Mouse (Mus musculus) liver, postnatal 0 days (tissue): ENCODE results near the gene Ccn6. TPM values are rescaled to one million over a fixed set of nuclear protein-coding genes. Genes with fewer than 3 reads are reported as not detected.

Experiments
- ATAC-seq: fragments of 200-750 bp; cut with Nextera tagmentation; 2 replicates; pipeline ENCODE4 v1.8.0; 2017; ENCODE audit warnings: mild to moderate bottlenecking, moderate library complexity
- DNase-seq: peaks from one replicate; pipeline ENCODE4 v3.0.0-alpha.2; 2016
- H3K27ac ChIP-seq: fragments of 300-500 bp; sonication (generic); 2 replicates; pipeline ENCODE4 v1.5.1; 2014; ENCODE audit warnings: antibody characterized with exemption, moderate library complexity, mild to moderate bottlenecking, low read depth
- H3K27me3 ChIP-seq: fragments of 300-500 bp; sonication (generic); 2 replicates; pipeline ENCODE4 v1.6.1; 2014; ENCODE audit warnings: low read length, control low read depth, mixed read lengths; ENCODE audit not compliant: insufficient read depth
- H3K36me3 ChIP-seq: fragments of 300-500 bp; sonication (generic); replicated peaks from 2 replicates; pipeline ENCODE4 v1.6.1; 2014; ENCODE audit warnings: mild to moderate bottlenecking, control low read depth, low read length, moderate library complexity, mixed read lengths; ENCODE audit not compliant: insufficient read depth
- H3K4me1 ChIP-seq: fragments of 300-500 bp; sonication (generic); 2 replicates; pipeline ENCODE4 v1.6.1; 2014; ENCODE audit warnings: antibody characterized with exemption, mild to moderate bottlenecking, control low read depth; ENCODE audit not compliant: insufficient read depth
- H3K4me2 ChIP-seq: fragments of 300-500 bp; sonication (generic); 2 replicates; pipeline ENCODE4 v1.6.1; 2014; ENCODE audit warnings: low read depth, mild to moderate bottlenecking, low read length, moderate library complexity, mixed read lengths
- H3K4me3 ChIP-seq: fragments of 300-500 bp; sonication (generic); 2 replicates; pipeline ENCODE4 v1.5.1; 2014; ENCODE audit warnings: low read depth, low read length
- H3K9ac ChIP-seq: fragments of 300-500 bp; sonication (generic); replicated peaks from 2 replicates; pipeline ENCODE4 v1.6.1; 2014; ENCODE audit warnings: mild to moderate bottlenecking, moderate library complexity
- H3K9me3 ChIP-seq: fragments of 300-500 bp; sonication (generic); 2 replicates; pipeline ENCODE4 v1.6.1; 2016; ENCODE audit warnings: mild to moderate bottlenecking, control low read depth, low read length, mixed read lengths
- CTCF ChIP-seq: sonication (generic); IDR thresholded peaks from 2 replicates; pipeline ENCODE4 v1.5.1; 2016; ENCODE audit warnings: antibody characterized with exemption, low read depth
- EP300 ChIP-seq: IDR thresholded peaks from 2 replicates; pipeline ENCODE4 v1.6.1; 2016; ENCODE audit warnings: antibody characterized with exemption, low read depth, mild to moderate bottlenecking
- WGBS: fragments of 180-500 bp; shearing (Covaris S2); extraction: QIAGEN DNeasy Blood & Tissue Kit; methylation state at CpG from one replicate; pipeline ENCODE4 v1.1.7; 2014; ENCODE audit not compliant: insufficient replicate concordance; 5-methylcytosine and 5-hydroxymethylcytosine counted together
- polyA plus RNA-seq: library from polyadenylated mRNA; unstranded; fragments of >200 nt; fragmentation: Nextera tagmentation; extraction: Ambion mirVana; gene quantifications from 2 replicates; pipeline ENCODE4 v1.2.1, GENCODE M21; 2015

Gene Ccn6
- polyA plus RNA-seq, 1 experiment from 2014 or later, result not detected

GRCm38 (mm10) chr10:39142216-39142615 is 21.4 kb downstream of the Ccn6 start:
- DNase-seq (no peak), ATAC-seq (no peak)
- Histone ChIP-seq H3K27me3 (no peaks in the 10 kb centered on the region), H3K4me3 (no peak overlapping the region), H3K27ac (no peak overlapping the region), H3K4me2 (no peak overlapping the region), H3K9ac (no peak overlapping the region), H3K4me1 (no peaks in the 10 kb centered on the region), H3K9me3 (no peaks in the 10 kb centered on the region), H3K36me3 (peaks cover 24% of the 10 kb centered on the region)
- WGBS, result 91% methylated on average over 12 of the region's 12 CpGs
- TF ChIP-seq CTCF (no peak), EP300 (no peak)

- no peak for TF ChIP-seq EP300
- no peak for TF ChIP-seq CTCF
- H3K36me3 ChIP-seq, result peaks cover 23% of the 10 kb centered on the region
- no peak overlapping the region for H3K4me3 ChIP-seq
- WGBS, result 87% methylated on average over 2 of the region's 2 CpGs
- no peak overlapping the region for H3K9ac ChIP-seq
- no peaks in the 10 kb centered on the region for H3K4me1 ChIP-seq
- no peaks in the 10 kb centered on the region for H3K27me3 ChIP-seq
- no peak overlapping the region for H3K4me2 ChIP-seq
- no peaks in the 10 kb centered on the region for H3K9me3 ChIP-seq
- DNase-seq, result no peak
- ATAC-seq, result no peak
- no peak overlapping the region for H3K27ac ChIP-seq
Observed at GRCm38 (mm10) chr10:39141401-39141800, 22.2 kb downstream of the Ccn6 start.

GRCm38 (mm10) chr10:39140843-39141242 is 22.8 kb downstream of the Ccn6 start:
- H3K4me1 ChIP-seq, result no peaks in the 10 kb centered on the region
- no peak for TF ChIP-seq CTCF
- TF ChIP-seq EP300, result no peak
- DNase-seq (no peak), ATAC-seq (no peak)
- H3K4me2 ChIP-seq, result no peak overlapping the region
- WGBS, result 86% methylated on average over 14 of the region's 14 CpGs
- no peaks in the 10 kb centered on the region for H3K27me3 ChIP-seq
- H3K9me3 ChIP-seq, result no peaks in the 10 kb centered on the region
- H3K27ac ChIP-seq, result no peak overlapping the region
- H3K9ac ChIP-seq, result no peak overlapping the region
- H3K4me3 ChIP-seq, result no peak overlapping the region
- peaks cover 23% of the 10 kb centered on the region for H3K36me3 ChIP-seq

- H3K36me3 ChIP-seq, result peaks cover 16% of the 10 kb centered on the region
- DNase-seq (no peak), ATAC-seq (no peak)
- H3K27me3 ChIP-seq, result no peaks in the 10 kb centered on the region
- H3K4me1 ChIP-seq, result no peaks in the 10 kb centered on the region
- 81% methylated on average over 6 of the region's 6 CpGs for WGBS
- no peak overlapping the region for H3K4me2 ChIP-seq
- no peak overlapping the region for H3K27ac ChIP-seq
- H3K9me3 ChIP-seq, result no peaks in the 10 kb centered on the region
- no peak overlapping the region for H3K4me3 ChIP-seq
- TF ChIP-seq EP300 (no peak), CTCF (no peak)
- no peak overlapping the region for H3K9ac ChIP-seq
Observed at GRCm38 (mm10) chr10:39138761-39139160, 24.8 kb downstream of the Ccn6 start.

GRCm38 (mm10) chr10:39137766-39138165 is 25.8 kb downstream of the Ccn6 start:
- H3K4me3 ChIP-seq, result no peak overlapping the region
- peaks cover 15% of the 10 kb centered on the region for H3K36me3 ChIP-seq
- no peak for ATAC-seq
- H3K4me2 ChIP-seq, result no peak overlapping the region
- 75% methylated on average over 3 of the region's 3 CpGs for WGBS
- DNase-seq, result no peak
- H3K27ac ChIP-seq, result no peak overlapping the region
- no peak overlapping the region for H3K9ac ChIP-seq
- H3K4me1 ChIP-seq, result peaks cover 3% of the 10 kb centered on the region; the same call in 1 of the 2 replicates
- H3K9me3 ChIP-seq, result no peaks in the 10 kb centered on the region
- TF ChIP-seq CTCF (no peak), EP300 (no peak)
- no peaks in the 10 kb centered on the region for H3K27me3 ChIP-seq

- H3K9me3 ChIP-seq, result no peaks in the 10 kb centered on the region
- H3K36me3 ChIP-seq, result peaks cover 4% of the 10 kb centered on the region
- ATAC-seq, result peak; percentile 95
- no peak for TF ChIP-seq CTCF
- no peak for TF ChIP-seq EP300
- peak within 1 kb of the TSS; percentile 84 for H3K4me2 ChIP-seq
- H3K4me3 ChIP-seq, result peak within 1 kb of the TSS; percentile 59
- DNase-seq, result peak; percentile 86
- H3K27ac ChIP-seq, result no peak within 1 kb of the TSS
- peaks cover 3% of the 10 kb centered on the region; the same call in 1 of the 2 replicates for H3K4me1 ChIP-seq
- H3K9ac ChIP-seq, result peak within 1 kb of the TSS; percentile 76
- H3K27me3 ChIP-seq, result no peaks in the 10 kb centered on the region
- WGBS, result 5% methylated on average over 46 of the region's 47 CpGs
Observed at GRCm38 (mm10) chr10:39133462-39134310, 29.9 kb downstream of the Ccn6 start, which contains the start of the genes Fam229b and Tube1. Gene Fam229b, minus strand, starts transcription at chr10:39133914. Gene Tube1, plus strand, starts transcription at chr10:39133976.
